Mouse (Mus musculus) midbrain, embryonic 10.5 days (tissue): ENCODE data around the gene Pfas. TPM values are rescaled to one million over a fixed set of nuclear protein-coding genes. Genes with fewer than 3 reads are reported as not detected.
A peak's percentile ranks its signal among the peaks of the same experiment; 100 is the strongest.
"Not testable (repeated sequence)": the region's sequence is repeated elsewhere in the genome, so short reads cannot be mapped to it uniquely, and the experiment has no call there.

Experiments used
- DNase-seq: peaks from one replicate; pipeline ENCODE4 v3.0.0-alpha.2; 2017; ENCODE audit warnings: low spot score
- H3K27ac ChIP-seq: fragments of 300-500 bp; sonication (generic); replicated peaks from 2 replicates; pipeline ENCODE4 v1.5.1; 2016; ENCODE audit warnings: mild to moderate bottlenecking
- H3K27me3 ChIP-seq: fragments of 300-500 bp; sonication (generic); 2 replicates; pipeline ENCODE4 v1.6.1; 2016; ENCODE audit warnings: low read depth, mild to moderate bottlenecking; ENCODE audit not compliant: poor library complexity, severe bottlenecking
- H3K36me3 ChIP-seq: fragments of 300-500 bp; sonication (generic); 2 replicates; pipeline ENCODE4 v1.6.1; 2016; ENCODE audit warnings: mild to moderate bottlenecking, moderate library complexity
- H3K4me1 ChIP-seq: fragments of 300-500 bp; sonication (generic); 2 replicates; pipeline ENCODE4 v1.6.1; 2016
- H3K4me3 ChIP-seq: fragments of 300-500 bp; sonication (generic); 2 replicates; pipeline ENCODE4 v1.5.1; 2016; ENCODE audit warnings: mild to moderate bottlenecking, moderate library complexity
- H3K9me3 ChIP-seq: fragments of 300-500 bp; sonication (generic); replicated peaks from 2 replicates; pipeline ENCODE4 v1.6.1; 2016; ENCODE audit warnings: mild to moderate bottlenecking
- WGBS: fragments of 180-500 bp; shearing (Covaris S2); methylation state at CpG from one replicate; pipeline ENCODE4 v1.1.7; 2016; 5-methylcytosine and 5-hydroxymethylcytosine counted together
- polyA plus RNA-seq: library from polyadenylated mRNA; unstranded; fragments of >200 nt; fragmentation: Nextera tagmentation; extraction: Ambion mirVana; gene quantifications from 2 replicates; pipeline ENCODE4 v1.2.1, GENCODE M21; 2016

Gene Pfas
- polyA plus RNA-seq, 1 experiment from 2014 or later: 59.2 TPM

DNA sequence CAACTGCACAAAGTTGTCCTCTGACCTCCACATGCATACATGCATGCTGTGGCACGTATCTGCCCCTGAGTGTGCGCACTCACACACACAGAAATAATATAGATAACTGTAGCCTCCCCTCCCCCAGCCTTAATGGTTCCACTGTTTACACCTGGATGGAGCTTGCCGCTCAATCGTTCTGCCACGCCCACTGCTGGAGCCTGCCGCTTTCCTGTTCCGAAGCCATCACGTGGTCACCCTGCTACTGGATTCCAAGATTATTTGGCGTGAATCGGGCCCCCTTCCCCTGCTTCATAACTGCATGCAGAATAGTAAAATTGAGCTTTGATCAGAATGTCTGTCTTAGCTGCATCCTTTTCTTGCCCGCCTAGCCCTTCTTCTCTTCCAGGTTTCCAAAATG lies 46.1 kb downstream of the Pfas start:
- not testable (repeated sequence) for H3K4me3 ChIP-seq, H3K36me3 ChIP-seq, H3K4me1 ChIP-seq, H3K9me3 ChIP-seq, H3K27ac ChIP-seq, DNase-seq
- H3K27me3 ChIP-seq: peaks cover 17% of the 10 kb centered on the region
- WGBS: 30% methylated on average over 11 of the region's 11 CpGs

DNA sequence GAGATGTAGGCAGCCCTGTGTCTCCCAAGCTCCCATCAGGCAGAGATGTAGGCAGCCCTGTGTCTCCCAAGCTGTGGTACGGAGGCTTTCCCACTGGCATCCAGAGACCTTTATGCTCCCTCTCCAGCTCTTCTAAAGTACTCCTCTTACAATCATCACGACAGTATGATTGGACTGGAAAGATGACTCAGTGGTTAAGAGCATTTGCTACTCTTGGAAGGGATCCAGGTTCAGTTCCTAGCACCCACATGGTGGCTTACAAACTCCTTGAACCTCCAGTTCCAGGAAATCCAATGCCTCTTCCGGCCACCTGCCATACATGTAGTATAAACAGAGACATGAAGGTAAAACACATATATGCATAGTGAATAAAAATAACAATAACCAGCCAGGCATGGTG lies 46.7 kb downstream of the Pfas start:
- no peaks in the 10 kb centered on the region for H3K36me3 ChIP-seq
- DNase-seq: no peak
- H3K4me3 ChIP-seq: no peak overlapping the region
- no peak overlapping the region for H3K27ac ChIP-seq
- 76% methylated on average over 3 of the region's 3 CpGs for WGBS
- H3K4me1 ChIP-seq: peaks cover 5% of the 10 kb centered on the region; the same call in 1 of the 2 replicates
- H3K27me3 ChIP-seq: peaks cover 17% of the 10 kb centered on the region
- no peaks in the 10 kb centered on the region for H3K9me3 ChIP-seq

DNA sequence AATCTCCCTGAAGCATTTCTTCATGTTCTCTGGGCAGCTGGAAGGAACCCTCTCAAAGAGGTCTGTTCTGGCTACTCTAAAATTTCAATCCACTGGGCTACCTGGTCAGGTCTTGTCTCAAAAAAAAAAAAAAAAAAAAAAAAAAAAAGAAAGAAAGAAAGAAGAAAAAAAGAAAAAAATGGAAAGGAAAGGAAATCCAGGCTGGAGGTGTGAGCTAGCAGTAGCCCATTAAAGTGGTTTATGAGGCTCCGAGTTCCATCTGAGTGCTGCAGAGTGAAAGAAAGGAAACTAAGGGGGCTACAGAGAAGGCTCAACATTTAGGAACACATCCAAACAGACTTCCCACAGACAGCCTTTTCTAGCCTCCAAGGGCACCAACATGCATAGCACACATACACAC lies 50.3 kb downstream of the Pfas start:
- WGBS: 91% methylated on average over 1 of the region's 1 CpGs
- Histone ChIP-seq H3K4me3 (no peak overlapping the region), H3K9me3 (no peaks in the 10 kb centered on the region), H3K36me3 (no peaks in the 10 kb centered on the region), H3K27ac (no peak overlapping the region), H3K27me3 (peaks cover 48% of the 10 kb centered on the region), H3K4me1 (peaks cover 30% of the 10 kb centered on the region)
- no peak for DNase-seq

DNA sequence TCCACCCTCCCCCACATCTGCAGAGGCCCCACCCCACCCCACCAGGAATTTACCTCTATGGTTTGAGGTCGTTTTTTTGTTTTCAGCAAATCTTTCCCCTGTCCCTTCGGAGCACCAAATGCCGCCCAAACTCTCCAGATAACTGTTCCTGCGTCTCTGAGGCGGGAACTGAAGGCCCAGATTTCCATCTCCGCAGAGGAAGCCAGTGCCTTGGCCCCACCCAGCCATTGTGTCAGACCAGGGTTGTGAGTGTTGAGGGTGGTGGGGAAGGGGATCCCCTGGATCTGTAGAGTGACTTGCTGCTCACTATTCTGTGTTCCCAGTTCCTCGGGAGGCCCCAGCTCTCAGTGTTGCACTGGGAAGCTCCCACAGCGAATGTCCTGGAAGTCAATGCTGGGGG lies 51.0 kb downstream of the Pfas start, which contains the start of gene Arhgef15:
Arhgef15 (minus strand) TSS at position 173 of the 400 bp plus-strand sequence.
- Histone ChIP-seq H3K27me3 (peaks cover 54% of the 10 kb centered on the region), H3K36me3 (no peaks in the 10 kb centered on the region), H3K27ac (no peak within 1 kb of the TSS), H3K4me1 (peaks cover 30% of the 10 kb centered on the region), H3K9me3 (no peaks in the 10 kb centered on the region), H3K4me3 (peak within 1 kb of the TSS; percentile 29)
- WGBS: 30% methylated on average over 8 of the region's 8 CpGs
- DNase-seq: no peak

DNA sequence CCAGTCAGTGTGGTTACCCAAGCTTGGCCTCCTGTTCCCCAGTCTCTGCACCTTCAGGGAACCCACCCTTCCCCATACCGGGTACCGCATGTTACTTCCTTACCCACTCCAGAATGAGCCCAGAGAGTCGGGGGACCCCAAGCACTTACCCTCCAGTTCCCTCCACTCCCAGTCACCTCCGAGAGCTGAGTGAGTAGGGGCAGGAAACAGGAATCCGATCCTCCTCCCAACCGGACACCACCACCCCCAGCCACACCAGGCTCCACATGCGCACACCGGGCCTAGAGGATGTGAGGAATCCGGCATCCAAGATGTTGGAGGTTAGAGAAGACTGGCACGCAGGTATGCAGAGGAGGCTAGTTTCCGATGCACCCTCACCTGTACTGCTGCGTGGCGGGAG lies 51.6 kb downstream of the Pfas start:
- Histone ChIP-seq H3K27ac (no peak overlapping the region), H3K27me3 (peaks cover 61% of the 10 kb centered on the region), H3K4me1 (peaks cover 30% of the 10 kb centered on the region), H3K4me3 (peak overlapping the region; percentile 29), H3K9me3 (no peaks in the 10 kb centered on the region), H3K36me3 (no peaks in the 10 kb centered on the region)
- 28% methylated on average over 13 of the region's 13 CpGs for WGBS
- DNase-seq: no peak

DNA sequence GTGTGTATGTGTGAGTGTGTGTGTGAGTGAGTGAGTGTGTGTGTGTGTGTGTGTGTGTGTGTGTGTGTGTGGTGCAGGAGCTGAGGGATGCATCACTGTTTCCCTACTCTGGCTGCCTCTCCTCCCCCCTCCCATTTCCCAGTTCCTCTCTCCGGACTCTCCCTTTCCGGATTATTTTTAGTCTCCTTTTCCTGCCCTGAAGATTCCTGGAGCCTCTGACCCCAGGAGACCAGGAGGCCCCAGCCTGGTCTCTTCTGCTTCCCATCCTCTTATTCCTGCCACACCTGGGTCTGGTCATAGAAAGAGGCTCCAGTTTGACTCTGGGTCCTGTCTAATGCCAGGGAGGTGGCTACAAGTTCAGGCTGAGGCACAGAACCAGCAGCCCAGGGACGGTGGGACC lies 52.2 kb downstream of the Pfas start:
- H3K27ac ChIP-seq: no peak overlapping the region
- peak overlapping the region; percentile 29; the same call in 1 of the 2 replicates for H3K4me3 ChIP-seq
- peaks cover 30% of the 10 kb centered on the region for H3K4me1 ChIP-seq
- H3K9me3 ChIP-seq: no peaks in the 10 kb centered on the region
- WGBS: 55% methylated on average over 3 of the region's 3 CpGs
- no peaks in the 10 kb centered on the region for H3K36me3 ChIP-seq
- H3K27me3 ChIP-seq: peaks cover 66% of the 10 kb centered on the region
- no peak for DNase-seq

DNA sequence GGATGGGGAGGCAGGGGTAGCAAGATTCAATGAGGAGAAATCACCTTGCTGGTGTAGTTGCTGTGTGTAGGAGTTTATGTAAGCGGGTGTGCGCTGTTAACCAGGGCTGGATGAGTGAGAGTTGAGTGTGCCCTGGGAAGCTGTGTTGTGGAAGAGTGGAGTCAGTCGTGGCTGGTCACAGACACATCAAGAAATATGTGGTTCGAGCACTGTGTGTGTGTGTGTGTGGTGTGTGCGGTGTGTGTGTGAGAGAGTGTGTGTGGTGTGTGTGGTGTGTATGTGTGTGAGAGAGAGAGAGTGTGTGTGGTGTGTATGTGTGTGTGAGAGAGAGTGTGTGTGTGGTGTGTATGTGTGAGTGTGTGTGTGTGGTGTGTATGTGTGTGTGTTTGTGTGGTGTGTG lies 52.8 kb downstream of the Pfas start:
- Histone ChIP-seq H3K27ac (peak overlapping the region; percentile 77; the same call in 1 of the 2 replicates), H3K4me3 (peak overlapping the region; percentile 56), H3K4me1 (peaks cover 30% of the 10 kb centered on the region), H3K27me3 (peaks cover 70% of the 10 kb centered on the region), H3K9me3 (no peaks in the 10 kb centered on the region), H3K36me3 (no peaks in the 10 kb centered on the region)
- no peak for DNase-seq
- 63% methylated on average over 5 of the region's 5 CpGs for WGBS

DNA sequence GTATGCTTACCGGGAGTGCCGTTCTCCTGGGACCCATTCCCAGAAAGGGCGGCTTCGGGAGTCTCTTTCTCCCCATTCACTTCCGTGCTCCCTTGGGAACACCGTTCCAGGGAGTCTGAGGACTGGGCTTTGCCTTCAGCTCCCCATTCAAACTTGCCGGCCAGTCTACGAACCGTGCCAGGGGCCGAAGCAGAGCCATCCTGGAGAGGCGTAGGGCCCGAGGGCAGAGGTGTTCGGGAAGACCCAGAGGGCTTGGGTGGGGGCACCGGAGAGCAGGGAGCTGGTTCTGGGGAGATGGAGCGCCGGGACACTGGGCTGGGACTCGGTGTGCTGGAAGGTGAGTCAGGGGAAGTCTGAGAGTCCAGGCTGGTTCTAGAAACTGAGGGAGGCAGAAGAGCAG lies 53.9 kb downstream of the Pfas start:
- Histone ChIP-seq H3K9me3 (no peaks in the 10 kb centered on the region), H3K4me3 (peak overlapping the region; percentile 56), H3K27ac (peak overlapping the region; percentile 77), H3K36me3 (no peaks in the 10 kb centered on the region), H3K27me3 (peaks cover 74% of the 10 kb centered on the region), H3K4me1 (peaks cover 32% of the 10 kb centered on the region)
- under 1% methylated on average over 17 of the region's 17 CpGs for whole genome bisulfite sequencing
- peak; percentile 35 for DNase-seq

DNA sequence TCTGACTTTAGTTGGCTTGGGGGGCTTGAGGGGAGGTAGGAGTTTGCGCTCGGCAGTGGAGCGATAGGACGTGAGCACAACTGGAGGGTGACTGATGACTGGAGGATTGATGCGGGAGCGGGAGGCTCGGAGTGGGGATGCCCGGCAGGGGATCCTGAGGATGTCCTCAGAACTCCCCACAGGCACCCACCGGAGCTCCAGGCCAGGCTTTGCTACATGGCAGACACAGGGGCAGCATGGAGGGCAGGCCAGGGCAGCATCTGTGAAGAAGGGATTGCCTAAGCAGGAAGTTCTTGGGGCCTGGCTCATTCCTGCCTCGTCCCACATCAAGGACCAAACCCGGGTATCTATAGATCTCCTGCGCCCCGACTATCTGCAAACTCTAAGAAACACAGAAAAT lies 54.4 kb downstream of the Pfas start:
- 7% methylated on average over 13 of the region's 13 CpGs for WGBS
- peak overlapping the region; percentile 56 for H3K4me3 ChIP-seq

DNA sequence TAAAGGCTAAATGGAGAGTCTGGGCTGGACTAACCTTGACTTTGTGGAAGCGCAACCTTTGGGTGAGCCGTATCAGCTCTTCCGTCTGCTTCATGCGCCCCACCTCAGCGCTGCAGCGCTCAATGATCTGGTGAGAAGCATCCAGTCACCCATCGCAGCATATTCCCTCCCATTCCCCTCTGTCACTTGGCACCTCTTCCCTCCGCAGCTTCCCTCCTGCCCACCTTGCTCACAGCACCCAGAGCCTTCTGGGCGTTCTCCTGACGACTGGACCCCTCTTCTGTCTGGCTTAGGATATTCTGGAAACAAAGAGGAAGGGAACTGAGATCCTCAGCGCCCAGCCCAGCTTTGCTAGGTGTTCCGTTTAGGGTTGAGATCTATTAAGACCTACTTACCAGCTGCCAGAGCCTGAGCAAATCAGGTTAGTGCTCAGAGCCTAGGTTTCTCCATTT lies 60.7 kb downstream of the Pfas start:
- peak; percentile 15 for DNase-seq
- peaks cover 55% of the 10 kb centered on the region for H3K27me3 ChIP-seq
- 7% methylated on average over 12 of the region's 12 CpGs for WGBS
- no peaks in the 10 kb centered on the region for H3K9me3 ChIP-seq
- peaks cover 12% of the 10 kb centered on the region for H3K4me1 ChIP-seq
- H3K27ac ChIP-seq: no peak overlapping the region
- no peaks in the 10 kb centered on the region for H3K36me3 ChIP-seq
- H3K4me3 ChIP-seq: peak overlapping the region; percentile 28

More for the DNA sequence above, 54.4 kb downstream of the Pfas start:
- Histone ChIP-seq H3K27ac (peak overlapping the region; percentile 46; the same call in 1 of the 2 replicates), H3K36me3 (no peaks in the 10 kb centered on the region), H3K27me3 (peaks cover 76% of the 10 kb centered on the region), H3K9me3 (no peaks in the 10 kb centered on the region), H3K4me1 (peaks cover 32% of the 10 kb centered on the region)
- DNase-seq: no peak

DNA sequence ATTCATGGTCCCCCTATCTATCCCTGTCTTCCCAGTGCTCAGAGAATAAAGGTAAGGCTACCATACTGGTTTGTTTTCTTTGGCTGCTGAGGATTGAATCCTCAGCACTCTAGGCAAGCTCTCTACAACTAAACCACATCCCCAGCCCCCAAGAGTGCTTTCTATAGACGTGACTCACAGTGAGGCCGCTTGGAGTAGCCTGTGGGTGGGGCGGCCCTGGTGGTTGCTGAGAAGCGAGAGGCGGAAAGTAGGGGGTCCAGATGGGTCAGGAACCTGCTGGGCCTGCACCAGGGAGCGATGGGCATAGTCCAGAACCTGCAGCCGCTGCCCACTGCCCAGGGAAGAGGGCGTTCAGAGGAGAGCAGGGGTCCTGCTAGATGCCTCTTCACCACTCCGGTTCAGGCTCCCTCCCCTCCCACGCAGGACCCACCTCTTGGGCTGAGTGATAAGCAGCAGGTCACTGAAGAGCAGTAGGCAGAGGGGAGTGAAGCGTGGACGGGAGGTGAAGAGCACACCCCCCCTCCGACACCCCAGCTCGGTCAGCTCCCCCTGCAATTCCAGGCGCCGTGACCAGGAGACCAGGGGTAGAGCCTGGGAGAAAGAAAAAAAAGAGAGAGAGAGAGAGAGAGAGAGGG lies 61.3 kb downstream of the Pfas start:
- H3K27me3 ChIP-seq: peaks cover 49% of the 10 kb centered on the region
- H3K9me3 ChIP-seq: no peaks in the 10 kb centered on the region
- H3K4me1 ChIP-seq: peaks cover 12% of the 10 kb centered on the region
- no peak for DNase-seq
- H3K36me3 ChIP-seq: no peaks in the 10 kb centered on the region
- no peak overlapping the region for H3K27ac ChIP-seq
- peak overlapping the region; percentile 28 for H3K4me3 ChIP-seq
- WGBS: 6% methylated on average over 14 of the region's 16 CpGs

DNA sequence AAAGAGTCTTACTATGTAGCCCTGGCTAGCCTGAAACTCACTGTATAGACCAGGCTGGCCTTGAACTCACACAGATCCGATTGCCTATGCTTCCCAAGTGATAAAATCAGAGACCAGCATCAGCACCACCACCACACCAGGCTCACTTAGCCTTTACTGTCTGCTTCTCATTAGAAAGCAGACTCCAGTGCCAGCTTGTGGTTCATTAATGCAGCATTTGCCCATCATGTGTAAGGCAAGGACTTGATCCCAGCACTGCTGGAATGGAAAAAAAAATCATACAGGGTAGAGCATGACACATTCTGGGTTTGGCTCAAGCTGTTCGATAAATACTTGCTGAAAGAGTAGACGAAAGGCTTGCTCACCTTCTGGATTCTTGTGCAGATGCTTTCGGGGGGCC lies 62.3 kb downstream of the Pfas start:
- H3K4me3 ChIP-seq: no peak overlapping the region
- H3K9me3 ChIP-seq: no peaks in the 10 kb centered on the region
- no peak for DNase-seq
- H3K4me1 ChIP-seq: peaks cover 12% of the 10 kb centered on the region
- WGBS: 84% methylated on average over 4 of the region's 4 CpGs
- H3K36me3 ChIP-seq: no peaks in the 10 kb centered on the region
- H3K27me3 ChIP-seq: peaks cover 39% of the 10 kb centered on the region
- no peak overlapping the region for H3K27ac ChIP-seq

DNA sequence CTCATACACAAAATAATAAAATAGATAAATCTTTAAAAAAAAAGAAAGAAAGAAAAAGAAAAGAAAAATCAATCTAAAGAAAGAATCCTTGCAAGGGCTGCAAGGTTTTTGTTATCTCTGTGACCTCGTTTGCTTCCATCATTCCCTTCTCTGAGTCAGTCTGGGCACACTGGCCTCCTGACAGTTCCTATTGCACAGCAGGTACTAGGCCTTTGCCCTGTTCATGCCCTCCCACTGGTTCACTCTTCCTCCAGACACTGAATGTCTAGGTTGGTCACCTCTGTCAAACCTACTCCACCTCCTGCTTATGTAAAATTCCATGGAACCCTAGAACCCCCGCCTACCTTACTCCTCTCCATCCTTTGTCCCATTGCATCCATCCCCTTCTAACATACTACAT lies 63.0 kb downstream of the Pfas start:
- 86% methylated on average over 2 of the region's 2 CpGs for WGBS
- peaks cover 17% of the 10 kb centered on the region for H3K4me1 ChIP-seq
- H3K27me3 ChIP-seq: peaks cover 37% of the 10 kb centered on the region
- no peaks in the 10 kb centered on the region for H3K36me3 ChIP-seq
- H3K9me3 ChIP-seq: no peaks in the 10 kb centered on the region
- H3K4me3 ChIP-seq: no peak overlapping the region
- DNase-seq: no peak
- no peak overlapping the region for H3K27ac ChIP-seq
